Mouse (Mus musculus): ENCODE measurements around the gene Vmn1r198. TPM values are rescaled to one million over a fixed set of nuclear protein-coding genes. Genes with fewer than 3 reads are reported as not detected.
"Not testable (repeated sequence)": the region's sequence is repeated elsewhere in the genome, so short reads cannot be mapped to it uniquely, and the experiment has no call there.

Gene Vmn1r198
- not detected in 2 replicates for polyA plus RNA-seq (2015; fragmentation: Nextera tagmentation; extraction: Ambion mirVana)

GRCm38 (mm10) chr13:22350064-22350463 lies at the start of gene Vmn1r198:
Gene Vmn1r198 (plus strand): TSS chr13:22350364.
- H3K27ac ChIP-seq, result no peak within 1 kb of the TSS
- no peaks in the 10 kb centered on the region for H3K27me3 ChIP-seq (replicated peaks)
- WGBS, result 28% methylated on average over 1 of the region's 1 CpGs
- no peaks in the 10 kb centered on the region for H3K9me3 ChIP-seq
- H3K4me1 ChIP-seq, result no peaks in the 10 kb centered on the region
- H3K4me2 ChIP-seq, result no peak within 1 kb of the TSS
- no peaks in the 10 kb centered on the region for H3K36me3 ChIP-seq
- no peak within 1 kb of the TSS for H3K9ac ChIP-seq
- no peak within 1 kb of the TSS for H3K4me3 ChIP-seq (replicated peaks)
- ATAC-seq (ENCODE audit: insufficient read depth, low FRiP score, low read depth), result no peak

- H3K4me1 ChIP-seq; H3K36me3 ChIP-seq; ATAC-seq (ENCODE audit: insufficient read depth, low FRiP score, low read depth); H3K9me3 ChIP-seq; H3K27ac ChIP-seq; H3K9ac ChIP-seq; H3K4me3 ChIP-seq (replicated peaks); H3K4me2 ChIP-seq; H3K27me3 ChIP-seq (replicated peaks): not testable (repeated sequence)
- WGBS, result 85% methylated on average over 5 of the region's 5 CpGs
Measured at GRCm38 (mm10) chr13:22308075-22308474, 42.1 kb upstream of the Vmn1r198 start.

- Histone ChIP-seq H3K27ac (no peak overlapping the region), H3K4me2 (no peak overlapping the region), H3K4me1 (no peaks in the 10 kb centered on the region), H3K9ac (no peak overlapping the region), H3K27me3 (replicated peaks) (no peaks in the 10 kb centered on the region), H3K4me3 (replicated peaks) (no peak overlapping the region), H3K9me3 (no peaks in the 10 kb centered on the region), H3K36me3 (no peaks in the 10 kb centered on the region)
- WGBS, result 69% methylated on average over 2 of the region's 2 CpGs
- no peak for ATAC-seq (ENCODE audit: insufficient read depth, low FRiP score, low read depth)
Measured at GRCm38 (mm10) chr13:22315361-22315760, 34.8 kb upstream of the Vmn1r198 start.

- 68% methylated on average over 2 of the region's 2 CpGs for WGBS
- Histone ChIP-seq H3K4me1 (no peaks in the 10 kb centered on the region), H3K4me3 (replicated peaks) (no peak overlapping the region), H3K36me3 (no peaks in the 10 kb centered on the region), H3K9ac (no peak overlapping the region), H3K27me3 (replicated peaks) (no peaks in the 10 kb centered on the region), H3K9me3 (no peaks in the 10 kb centered on the region), H3K4me2 (no peak overlapping the region), H3K27ac (no peak overlapping the region)
- ATAC-seq (ENCODE audit: insufficient read depth, low FRiP score, low read depth), result no peak
Measured at GRCm38 (mm10) chr13:22317366-22317765, 32.8 kb upstream of the Vmn1r198 start.

GRCm38 (mm10) chr13:22320091-22320490 lies 30.1 kb upstream of the Vmn1r198 start:
- ATAC-seq (ENCODE audit: insufficient read depth, low FRiP score, low read depth), result no peak
- Histone ChIP-seq H3K27me3 (replicated peaks) (no peaks in the 10 kb centered on the region), H3K4me2 (no peak overlapping the region), H3K36me3 (no peaks in the 10 kb centered on the region), H3K4me3 (replicated peaks) (no peak overlapping the region), H3K4me1 (no peaks in the 10 kb centered on the region), H3K9me3 (no peaks in the 10 kb centered on the region), H3K9ac (no peak overlapping the region), H3K27ac (no peak overlapping the region)

- no peaks in the 10 kb centered on the region for H3K4me1 ChIP-seq
- H3K36me3 ChIP-seq, result no peaks in the 10 kb centered on the region
- no peak for ATAC-seq (ENCODE audit: insufficient read depth, low FRiP score, low read depth)
Measured at GRCm38 (mm10) chr13:22324289-22324688, 25.9 kb upstream of the Vmn1r198 start, which contains the start of gene Vmn1r197. Gene Vmn1r197 (plus strand): TSS chr13:22324589.

GRCm38 (mm10) chr13:22333269-22333668 lies 16.9 kb upstream of the Vmn1r198 start:
- H3K27me3 ChIP-seq (replicated peaks), result no peaks in the 10 kb centered on the region
- H3K4me2 ChIP-seq, result no peak overlapping the region
- H3K4me1 ChIP-seq, result no peaks in the 10 kb centered on the region
- no peak overlapping the region for H3K27ac ChIP-seq
- ATAC-seq (ENCODE audit: insufficient read depth, low FRiP score, low read depth), result no peak
- no peaks in the 10 kb centered on the region for H3K36me3 ChIP-seq
- no peaks in the 10 kb centered on the region for H3K9me3 ChIP-seq
- no peak overlapping the region for H3K9ac ChIP-seq
- H3K4me3 ChIP-seq (replicated peaks), result no peak overlapping the region
- 70% methylated on average over 2 of the region's 2 CpGs for WGBS

More at GRCm38 (mm10) chr13:22324289-22324688, 25.9 kb upstream of the Vmn1r198 start, which contains the start of gene Vmn1r197:
- H3K27ac ChIP-seq, result no peak within 1 kb of the TSS
- H3K4me2 ChIP-seq, result no peak within 1 kb of the TSS
- H3K27me3 ChIP-seq (replicated peaks), result no peaks in the 10 kb centered on the region
- H3K9me3 ChIP-seq, result no peaks in the 10 kb centered on the region
- H3K9ac ChIP-seq, result no peak within 1 kb of the TSS
- no peak within 1 kb of the TSS for H3K4me3 ChIP-seq (replicated peaks)

- Histone ChIP-seq H3K27ac (no peak overlapping the region), H3K36me3 (no peaks in the 10 kb centered on the region), H3K4me1 (no peaks in the 10 kb centered on the region), H3K4me3 (replicated peaks) (no peak overlapping the region), H3K4me2 (no peak overlapping the region), H3K9ac (no peak overlapping the region), H3K9me3 (no peaks in the 10 kb centered on the region), H3K27me3 (replicated peaks) (no peaks in the 10 kb centered on the region)
- 82% methylated on average over 1 of the region's 1 CpGs for WGBS
- ATAC-seq (ENCODE audit: insufficient read depth, low FRiP score, low read depth), result no peak
Measured at GRCm38 (mm10) chr13:22335565-22335964, 14.6 kb upstream of the Vmn1r198 start.

GRCm38 (mm10) chr13:22350813-22351212 lies 649 bp downstream of the Vmn1r198 start:
- H3K4me3 ChIP-seq (replicated peaks), result no peak overlapping the region
- H3K36me3 ChIP-seq, result no peaks in the 10 kb centered on the region
- H3K27me3 ChIP-seq (replicated peaks), result no peaks in the 10 kb centered on the region
- H3K9ac ChIP-seq, result no peak overlapping the region
- H3K27ac ChIP-seq, result no peak overlapping the region
- H3K4me1 ChIP-seq, result no peaks in the 10 kb centered on the region
- ATAC-seq (ENCODE audit: insufficient read depth, low FRiP score, low read depth), result no peak
- H3K9me3 ChIP-seq, result no peaks in the 10 kb centered on the region
- 77% methylated on average over 1 of the region's 1 CpGs for WGBS
- no peak overlapping the region for H3K4me2 ChIP-seq

GRCm38 (mm10) chr13:22379518-22379917 lies 29.4 kb downstream of the Vmn1r198 start, which contains the start of gene Vmn1r199:
Gene Vmn1r199 (plus strand): TSS chr13:22379818.
- Histone ChIP-seq H3K36me3 (no peaks in the 10 kb centered on the region), H3K4me1 (no peaks in the 10 kb centered on the region), H3K27ac (no peak within 1 kb of the TSS), H3K9me3 (no peaks in the 10 kb centered on the region), H3K4me2 (no peak within 1 kb of the TSS), H3K27me3 (replicated peaks) (no peaks in the 10 kb centered on the region), H3K4me3 (replicated peaks) (no peak within 1 kb of the TSS), H3K9ac (no peak within 1 kb of the TSS)
- ATAC-seq (ENCODE audit: insufficient read depth, low FRiP score, low read depth), result no peak
- WGBS, result 80% methylated on average over 2 of the region's 2 CpGs

- WGBS, result 46% methylated on average over 3 of the region's 3 CpGs
- H3K9me3 ChIP-seq; H3K4me3 ChIP-seq (replicated peaks); H3K4me1 ChIP-seq; H3K4me2 ChIP-seq; H3K27me3 ChIP-seq (replicated peaks); H3K36me3 ChIP-seq; H3K9ac ChIP-seq: not testable (repeated sequence)
- H3K27ac ChIP-seq, result peak overlapping the region; percentile 61
- peak; percentile 31; the same call in 1 of the 2 replicates for ATAC-seq (ENCODE audit: insufficient read depth, low FRiP score, low read depth)
Measured at GRCm38 (mm10) chr13:22381128-22381527, 31.0 kb downstream of the Vmn1r198 start.

GRCm38 (mm10) chr13:22383401-22383800 lies 33.2 kb downstream of the Vmn1r198 start:
- Histone ChIP-seq H3K9me3 (no peaks in the 10 kb centered on the region), H3K9ac (no peak overlapping the region), H3K4me2 (no peak overlapping the region), H3K27me3 (replicated peaks) (no peaks in the 10 kb centered on the region), H3K36me3 (no peaks in the 10 kb centered on the region), H3K4me3 (replicated peaks) (no peak overlapping the region), H3K27ac (no peak overlapping the region), H3K4me1 (no peaks in the 10 kb centered on the region)
- 77% methylated on average over 3 of the region's 3 CpGs for WGBS
- no peak for ATAC-seq (ENCODE audit: insufficient read depth, low FRiP score, low read depth)

GRCm38 (mm10) chr13:22387050-22387449 lies 36.9 kb downstream of the Vmn1r198 start:
- ATAC-seq (ENCODE audit: insufficient read depth, low FRiP score, low read depth), result no peak

More at GRCm38 (mm10) chr13:22387050-22387449, 36.9 kb downstream of the Vmn1r198 start:
- 68% methylated on average over 1 of the region's 1 CpGs for WGBS
- no peak overlapping the region for H3K27ac ChIP-seq
- no peaks in the 10 kb centered on the region for H3K27me3 ChIP-seq (replicated peaks)
- no peak overlapping the region for H3K4me2 ChIP-seq
- no peaks in the 10 kb centered on the region for H3K9me3 ChIP-seq
- H3K4me1 ChIP-seq, result no peaks in the 10 kb centered on the region
- H3K36me3 ChIP-seq, result no peaks in the 10 kb centered on the region
- no peak overlapping the region for H3K9ac ChIP-seq
- H3K4me3 ChIP-seq (replicated peaks), result no peak overlapping the region
